Mouse (Mus musculus) hindbrain, embryonic 12.5 days (tissue): ENCODE data around the gene Slc26a3. TPM values are rescaled to one million over a fixed set of nuclear protein-coding genes. Genes with fewer than 3 reads are reported as not detected.

ENCODE experiments used
- ATAC-seq: fragments of 200-750 bp; cut with Nextera tagmentation; 2 replicates; pipeline ENCODE4 v1.8.0; 2017; ENCODE audit warnings: moderate TSS enrichment; ENCODE audit not compliant: low FRiP score
- H3K27ac ChIP-seq: fragments of 300-500 bp; sonication (generic); 2 replicates; pipeline ENCODE4 v1.5.1; 2016; ENCODE audit warnings: mild to moderate bottlenecking
- H3K27me3 ChIP-seq: fragments of 300-500 bp; sonication (generic); 2 replicates; pipeline ENCODE4 v1.6.1; 2016; ENCODE audit warnings: mild to moderate bottlenecking
- H3K36me3 ChIP-seq: fragments of 300-500 bp; sonication (generic); 2 replicates; pipeline ENCODE4 v1.6.1; 2016; ENCODE audit warnings: mild to moderate bottlenecking
- H3K4me1 ChIP-seq: fragments of 300-500 bp; sonication (generic); 2 replicates; pipeline ENCODE4 v1.6.1; 2016
- H3K4me2 ChIP-seq: fragments of 300-500 bp; sonication (generic); replicated peaks from 2 replicates; pipeline ENCODE4 v1.6.1; 2016; ENCODE audit warnings: mild to moderate bottlenecking
- H3K4me3 ChIP-seq: fragments of 300-500 bp; sonication (generic); 2 replicates; pipeline ENCODE4 v1.5.1; 2016; ENCODE audit warnings: mild to moderate bottlenecking
- H3K9ac ChIP-seq: fragments of 300-500 bp; sonication (generic); 2 replicates; pipeline ENCODE4 v1.6.1; 2016; ENCODE audit warnings: mild to moderate bottlenecking, moderate library complexity
- H3K9me3 ChIP-seq: fragments of 300-500 bp; sonication (generic); replicated peaks from 2 replicates; pipeline ENCODE4 v1.6.1; 2016; ENCODE audit warnings: mild to moderate bottlenecking
- WGBS: fragments of 180-500 bp; shearing (Covaris S2); methylation state at CpG from one replicate; pipeline ENCODE4 v1.1.7; 2016; 5-methylcytosine and 5-hydroxymethylcytosine counted together
- polyA plus RNA-seq: library from polyadenylated mRNA; unstranded; fragments of >200 nt; fragmentation: Nextera tagmentation; extraction: Ambion mirVana; gene quantifications from 2 replicates; pipeline ENCODE4 v1.2.1, GENCODE M21; 2016

Slc26a3 gene
- polyA plus RNA-seq, 1 experiment from 2014 or later = not detected

DNA sequence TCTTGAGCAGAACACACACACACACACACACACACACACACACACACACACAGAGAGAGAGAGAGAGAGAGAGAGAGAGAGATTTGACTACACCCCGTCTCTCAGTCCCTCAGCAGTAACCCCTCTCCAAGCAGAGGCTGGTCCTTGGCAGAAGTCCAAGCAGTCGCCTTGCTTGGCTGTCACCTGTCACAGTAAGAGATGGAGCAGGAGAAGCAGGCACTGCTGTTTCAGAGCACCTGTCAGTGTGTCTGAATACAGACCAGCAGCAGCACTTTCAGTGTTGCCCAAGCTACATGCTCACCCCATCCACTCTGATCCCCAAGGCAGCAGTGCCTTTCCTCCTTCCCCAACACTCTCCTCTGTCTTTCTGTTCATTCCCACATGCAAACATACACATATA is 9.8 kb upstream of the Slc26a3 start:
- peaks cover 3% of the 10 kb centered on the region; the same call in 1 of the 2 replicates for H3K4me1 ChIP-seq
- H3K27ac ChIP-seq = no peak overlapping the region
- H3K4me3 ChIP-seq = no peak overlapping the region
- no peaks in the 10 kb centered on the region for H3K27me3 ChIP-seq
- ATAC-seq = no peak
- no peak overlapping the region for H3K4me2 ChIP-seq
- no peaks in the 10 kb centered on the region for H3K9me3 ChIP-seq
- no peaks in the 10 kb centered on the region for H3K36me3 ChIP-seq
- WGBS = 35% methylated on average over 2 of the region's 2 CpGs
- no peak overlapping the region for H3K9ac ChIP-seq

DNA sequence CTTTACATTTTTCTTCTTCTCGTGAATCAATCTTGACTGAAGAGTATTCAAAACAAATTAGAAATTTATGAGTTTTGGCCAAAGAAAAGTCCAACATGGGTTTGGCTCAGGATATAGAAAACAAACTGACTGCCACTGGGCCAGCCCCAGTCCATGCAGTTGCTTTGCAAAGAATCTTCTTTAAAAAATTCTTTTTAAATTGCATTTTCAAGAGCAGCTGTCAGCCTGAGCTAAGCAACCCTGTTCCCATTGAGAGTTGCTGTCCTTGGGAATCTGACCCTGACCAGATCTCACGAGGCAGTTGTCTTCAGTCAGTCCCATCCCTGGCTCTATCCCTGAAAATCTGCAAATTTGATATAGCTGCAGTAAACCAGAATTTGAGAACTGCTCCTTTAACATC is 8.2 kb upstream of the Slc26a3 start:
- no peak overlapping the region for H3K9ac ChIP-seq
- H3K9me3 ChIP-seq = no peaks in the 10 kb centered on the region
- 76% methylated on average over 2 of the region's 2 CpGs for WGBS
- no peak overlapping the region for H3K27ac ChIP-seq
- no peak overlapping the region for H3K4me3 ChIP-seq
- H3K4me2 ChIP-seq = no peak overlapping the region
- ATAC-seq = no peak
- H3K27me3 ChIP-seq = no peaks in the 10 kb centered on the region
- no peaks in the 10 kb centered on the region for H3K36me3 ChIP-seq
- H3K4me1 ChIP-seq = no peaks in the 10 kb centered on the region

- 54% methylated on average over 3 of the region's 3 CpGs for WGBS
- ATAC-seq = no peak
Measured at GRCm38 (mm10) chr12:31387303-31387702, 3.4 kb upstream of the Slc26a3 start.

GRCm38 (mm10) chr12:31391696-31392095 is 1.0 kb downstream of the Slc26a3 start:
- H3K36me3 ChIP-seq = no peaks in the 10 kb centered on the region
- no peak overlapping the region for H3K4me2 ChIP-seq
- H3K4me1 ChIP-seq = no peaks in the 10 kb centered on the region
- no peak overlapping the region for H3K27ac ChIP-seq
- H3K27me3 ChIP-seq = no peaks in the 10 kb centered on the region
- no peak overlapping the region for H3K9ac ChIP-seq
- no peak overlapping the region for H3K4me3 ChIP-seq
- no peak for ATAC-seq
- H3K9me3 ChIP-seq = no peaks in the 10 kb centered on the region
- 95% methylated on average over 12 of the region's 12 CpGs for WGBS

More at GRCm38 (mm10) chr12:31387303-31387702, 3.4 kb upstream of the Slc26a3 start:
- Histone ChIP-seq H3K9ac (no peak overlapping the region), H3K36me3 (no peaks in the 10 kb centered on the region), H3K4me3 (no peak overlapping the region), H3K27ac (no peak overlapping the region), H3K4me1 (no peaks in the 10 kb centered on the region), H3K4me2 (no peak overlapping the region), H3K27me3 (no peaks in the 10 kb centered on the region), H3K9me3 (no peaks in the 10 kb centered on the region)

GRCm38 (mm10) chr12:31395895-31396294 is 5.2 kb downstream of the Slc26a3 start:
- H3K27ac ChIP-seq = no peak overlapping the region
- H3K4me1 ChIP-seq = no peaks in the 10 kb centered on the region
- 83% methylated on average over 1 of the region's 1 CpGs for WGBS
- H3K36me3 ChIP-seq = no peaks in the 10 kb centered on the region
- no peak overlapping the region for H3K9ac ChIP-seq
- no peak overlapping the region for H3K4me2 ChIP-seq
- H3K4me3 ChIP-seq = no peak overlapping the region
- no peaks in the 10 kb centered on the region for H3K9me3 ChIP-seq
- H3K27me3 ChIP-seq = no peaks in the 10 kb centered on the region
- ATAC-seq = no peak

DNA sequence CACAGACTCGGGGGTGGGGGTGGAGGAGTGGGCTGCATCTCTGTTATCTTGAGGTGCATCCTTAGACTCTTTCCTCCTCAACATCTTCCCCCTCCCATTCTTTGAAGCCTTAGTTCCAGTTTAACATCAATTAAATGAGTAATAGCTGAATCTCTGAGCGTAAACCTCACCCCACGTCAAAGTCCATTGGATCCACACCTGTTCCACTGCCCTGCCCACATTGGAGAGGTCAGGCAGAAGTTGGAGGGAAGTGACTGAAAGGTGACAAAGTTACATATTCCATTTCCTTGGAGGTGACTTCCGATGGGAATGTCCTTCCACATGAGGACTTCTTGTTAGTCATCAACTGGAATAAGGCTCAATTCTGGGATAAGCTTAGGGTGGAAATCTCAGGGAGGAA is 7.0 kb downstream of the Slc26a3 start:
- Histone ChIP-seq H3K9me3 (no peaks in the 10 kb centered on the region), H3K4me2 (no peak overlapping the region), H3K4me3 (no peak overlapping the region), H3K27ac (no peak overlapping the region), H3K4me1 (no peaks in the 10 kb centered on the region), H3K27me3 (no peaks in the 10 kb centered on the region), H3K9ac (no peak overlapping the region), H3K36me3 (no peaks in the 10 kb centered on the region)
- 89% methylated on average over 4 of the region's 4 CpGs for WGBS
- no peak for ATAC-seq

DNA sequence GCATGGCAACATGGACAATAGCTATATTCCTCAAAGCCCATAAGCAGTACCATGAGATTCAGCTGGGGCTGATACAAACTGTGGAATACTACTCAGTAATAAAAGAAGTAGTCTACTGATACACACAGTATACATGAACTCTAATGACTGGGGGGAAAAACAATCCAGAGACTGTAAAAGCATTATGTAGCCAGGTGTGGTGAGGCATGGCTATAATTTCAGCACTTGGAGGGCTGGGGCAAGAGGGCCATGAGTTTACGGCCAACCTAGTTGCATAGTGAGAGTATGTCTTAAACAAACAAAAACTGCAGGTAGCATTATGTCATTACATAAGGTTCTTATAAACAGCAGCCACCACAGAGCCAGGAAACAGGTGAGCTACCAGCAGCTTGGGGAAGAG is 10.2 kb downstream of the Slc26a3 start:
- Histone ChIP-seq H3K4me2 (no peak overlapping the region), H3K27me3 (no peaks in the 10 kb centered on the region), H3K36me3 (no peaks in the 10 kb centered on the region), H3K4me3 (no peak overlapping the region), H3K27ac (no peak overlapping the region), H3K9me3 (no peaks in the 10 kb centered on the region), H3K4me1 (no peaks in the 10 kb centered on the region), H3K9ac (no peak overlapping the region)
- 95% methylated on average over 1 of the region's 1 CpGs for WGBS
- ATAC-seq = no peak

DNA sequence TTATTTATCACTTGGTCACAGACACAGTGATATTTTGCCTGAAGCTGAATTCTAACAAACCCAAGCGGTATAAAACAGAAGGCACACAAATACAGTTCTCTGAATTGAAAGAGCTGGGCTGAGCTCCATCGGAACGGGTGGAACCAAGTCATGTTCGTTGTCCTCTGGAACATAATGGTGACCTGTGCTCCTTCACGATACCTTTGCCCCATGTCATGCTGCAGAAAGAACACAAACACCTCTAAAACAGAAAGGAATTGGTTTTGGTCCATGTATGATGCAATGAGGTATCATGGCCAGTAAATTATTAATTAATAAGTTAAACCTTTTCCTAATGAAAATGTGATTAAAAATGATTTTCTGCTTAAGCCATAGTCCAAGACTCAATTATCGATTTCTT is 11.3 kb downstream of the Slc26a3 start:
- Histone ChIP-seq H3K27me3 (no peaks in the 10 kb centered on the region), H3K9me3 (no peaks in the 10 kb centered on the region), H3K27ac (no peak overlapping the region), H3K4me3 (no peak overlapping the region), H3K9ac (no peak overlapping the region), H3K4me1 (no peaks in the 10 kb centered on the region), H3K4me2 (no peak overlapping the region), H3K36me3 (no peaks in the 10 kb centered on the region)
- ATAC-seq = no peak
- 91% methylated on average over 6 of the region's 6 CpGs for WGBS

GRCm38 (mm10) chr12:31404575-31405240 is 14.0 kb downstream of the Slc26a3 start:
- Histone ChIP-seq H3K4me2 (no peak overlapping the region), H3K36me3 (no peaks in the 10 kb centered on the region), H3K27me3 (no peaks in the 10 kb centered on the region), H3K27ac (no peak overlapping the region), H3K4me3 (no peak overlapping the region), H3K4me1 (no peaks in the 10 kb centered on the region), H3K9me3 (no peaks in the 10 kb centered on the region), H3K9ac (no peak overlapping the region)
- 83% methylated on average over 5 of the region's 5 CpGs for WGBS
- ATAC-seq = no peak

GRCm38 (mm10) chr12:31415971-31416370 is 25.3 kb downstream of the Slc26a3 start:
- Histone ChIP-seq H3K4me1 (no peaks in the 10 kb centered on the region), H3K27ac (no peak overlapping the region), H3K4me2 (no peak overlapping the region), H3K9ac (no peak overlapping the region), H3K36me3 (no peaks in the 10 kb centered on the region), H3K9me3 (no peaks in the 10 kb centered on the region), H3K4me3 (no peak overlapping the region), H3K27me3 (no peaks in the 10 kb centered on the region)
- ATAC-seq = no peak
- 75% methylated on average over 2 of the region's 2 CpGs for WGBS

DNA sequence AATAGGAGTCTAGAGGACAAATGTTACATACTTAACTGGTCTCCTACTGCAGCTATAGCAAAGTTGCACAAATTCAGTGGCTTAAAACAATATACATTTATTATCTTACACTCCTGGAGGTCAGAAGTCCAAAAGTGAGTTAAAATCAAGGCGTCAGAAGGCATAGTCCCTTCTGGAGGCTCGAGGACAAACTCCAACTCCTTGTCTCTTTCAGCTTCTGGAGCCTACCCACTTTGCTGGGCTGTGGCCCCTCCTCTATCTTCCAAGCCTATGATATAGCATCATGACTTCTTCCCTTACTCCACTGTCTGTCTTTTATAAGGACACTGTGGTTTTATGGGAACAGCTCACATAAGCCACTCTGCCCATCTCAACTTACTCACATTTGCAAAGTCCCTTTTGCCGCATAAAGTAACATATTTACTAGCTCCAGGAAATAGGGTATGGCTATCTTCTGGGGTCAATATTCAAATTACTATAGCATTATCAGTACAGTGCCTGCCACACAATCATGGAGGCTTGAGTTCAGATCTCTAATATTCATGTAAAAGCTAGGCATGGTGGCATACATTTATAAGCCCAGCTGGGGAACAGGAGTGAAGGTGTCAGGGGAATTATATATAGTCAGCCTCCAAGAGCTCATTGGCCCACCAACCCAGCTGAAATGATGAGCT is 31.4 kb downstream of the Slc26a3 start:
- Histone ChIP-seq H3K4me2 (no peak overlapping the region), H3K9me3 (no peaks in the 10 kb centered on the region), H3K27ac (no peak overlapping the region), H3K4me3 (no peak overlapping the region), H3K4me1 (no peaks in the 10 kb centered on the region), H3K27me3 (no peaks in the 10 kb centered on the region), H3K9ac (no peak overlapping the region), H3K36me3 (no peaks in the 10 kb centered on the region)
- 77% methylated on average over 3 of the region's 3 CpGs for WGBS
- no peak for ATAC-seq

- H3K36me3 ChIP-seq = no peaks in the 10 kb centered on the region
- no peaks in the 10 kb centered on the region for H3K27me3 ChIP-seq
- H3K4me2 ChIP-seq = no peak overlapping the region
- no peak overlapping the region for H3K9ac ChIP-seq
- WGBS = 80% methylated on average over 6 of the region's 6 CpGs
- no peak for ATAC-seq
- no peaks in the 10 kb centered on the region for H3K9me3 ChIP-seq
- no peak overlapping the region for H3K4me3 ChIP-seq
- no peak overlapping the region for H3K27ac ChIP-seq
- H3K4me1 ChIP-seq = no peaks in the 10 kb centered on the region
Measured at GRCm38 (mm10) chr12:31437791-31438190, 47.1 kb downstream of the Slc26a3 start.

GRCm38 (mm10) chr12:31439612-31440011 is 48.9 kb downstream of the Slc26a3 start:
- Histone ChIP-seq H3K36me3 (no peaks in the 10 kb centered on the region), H3K4me2 (no peak overlapping the region), H3K27ac (no peak overlapping the region), H3K4me3 (no peak overlapping the region), H3K27me3 (no peaks in the 10 kb centered on the region), H3K9ac (no peak overlapping the region), H3K9me3 (no peaks in the 10 kb centered on the region), H3K4me1 (peaks cover 3% of the 10 kb centered on the region; the same call in 1 of the 2 replicates)
- 76% methylated on average over 2 of the region's 2 CpGs for WGBS
- ATAC-seq = no peak
